Mouse (Mus musculus) left cerebral cortex, postnatal 10 days (tissue): ENCODE results near the gene Ndrg3. TPM values are rescaled to one million over a fixed set of nuclear protein-coding genes. Genes with fewer than 3 reads are reported as not detected.
"Not testable (repeated sequence)": the region's sequence is repeated elsewhere in the genome, so short reads cannot be mapped to it uniquely, and the experiment has no call there.

ENCODE experiments used
- DNase-seq, 2 experiments: peaks; one replicate each; pipeline ENCODE4 v3.0.0; 2021 to 2022; ENCODE audit warnings: low spot score in 2 of 2, mixed read lengths in 1 of 2; ENCODE audit errors: extremely low spot score in 1 of 2
- intact Hi-C: fragments of 180-260 bp; cut with DNase I; formaldehyde crosslinking; loops from one replicate; pipeline ENCODE4 v1.15.1; 2025
- total RNA-seq, 2 experiments: library from RNA; stranded (reverse); gene quantifications; 2 replicates each; pipeline ENCODE4 v1.2.3; 2021

Ndrg3 gene
- total RNA-seq, 2 experiments from 2014 or later: 581 to 586 TPM

GRCm38 (mm10) chr2:156919191-156919590 is 72.7 kb downstream of the Ndrg3 start:
- DNase-seq, intact Hi-C loops: not testable (repeated sequence)

GRCm38 (mm10) chr2:156918562-156918961 is 73.3 kb downstream of the Ndrg3 start:
- no peak for DNase-seq
- intact Hi-C loops: no loop called here

GRCm38 (mm10) chr2:156916419-156917125 is 75.3 kb downstream of the Ndrg3 start:
- intact Hi-C loops: no loop called here
- DNase-seq: no peak

- intact Hi-C loops: loop anchor here (2.0 kb wide), 1 partner anchor 31 kb away; no protein-coding TSS in a partner anchor
- no peak for DNase-seq
Observed at GRCm38 (mm10) chr2:156915559-156915958, 76.3 kb downstream of the Ndrg3 start.

DNA sequence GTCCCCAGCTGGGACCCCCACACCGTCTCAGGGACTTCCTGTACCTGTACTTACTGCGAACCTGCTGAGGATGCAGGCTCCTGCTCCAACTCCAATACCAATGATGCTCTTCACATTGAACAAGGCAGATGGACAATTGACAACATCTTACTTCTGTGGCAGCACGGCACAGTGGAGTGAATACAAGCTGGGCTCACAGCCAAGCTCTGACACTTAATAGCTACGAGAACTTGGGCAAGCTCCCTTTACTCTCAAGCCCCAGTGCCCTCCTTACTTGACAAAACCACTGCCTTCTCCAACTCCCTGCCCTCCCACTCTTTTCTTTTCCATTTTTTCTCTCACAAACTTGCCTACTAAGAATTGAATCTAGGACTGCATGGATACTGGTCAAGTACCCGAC is 78.7 kb downstream of the Ndrg3 start:
- intact Hi-C loops: no loop called here
- DNase-seq: no peak

DNA sequence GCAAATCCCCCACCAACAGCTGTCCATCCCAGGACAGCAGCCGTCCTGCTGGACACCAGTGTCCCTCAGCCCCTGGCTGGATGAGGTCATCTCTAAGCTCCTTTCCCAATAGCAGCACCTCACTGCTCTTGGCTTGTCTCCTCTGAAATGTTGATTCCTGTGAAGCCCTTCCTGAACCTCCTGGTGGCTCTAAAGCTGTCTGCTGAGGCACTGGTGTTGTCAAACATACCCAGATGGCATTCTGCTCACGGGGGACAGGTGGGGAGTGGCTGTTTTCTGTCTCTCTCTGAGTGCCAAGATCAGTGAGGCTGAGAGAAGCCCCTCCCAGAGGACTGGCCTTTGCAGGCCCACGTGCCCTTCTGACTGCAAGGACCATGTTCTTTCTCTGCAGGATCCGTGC is 85.9 kb downstream of the Ndrg3 start:
- DNase-seq, intact Hi-C loops: not testable (repeated sequence)

DNA sequence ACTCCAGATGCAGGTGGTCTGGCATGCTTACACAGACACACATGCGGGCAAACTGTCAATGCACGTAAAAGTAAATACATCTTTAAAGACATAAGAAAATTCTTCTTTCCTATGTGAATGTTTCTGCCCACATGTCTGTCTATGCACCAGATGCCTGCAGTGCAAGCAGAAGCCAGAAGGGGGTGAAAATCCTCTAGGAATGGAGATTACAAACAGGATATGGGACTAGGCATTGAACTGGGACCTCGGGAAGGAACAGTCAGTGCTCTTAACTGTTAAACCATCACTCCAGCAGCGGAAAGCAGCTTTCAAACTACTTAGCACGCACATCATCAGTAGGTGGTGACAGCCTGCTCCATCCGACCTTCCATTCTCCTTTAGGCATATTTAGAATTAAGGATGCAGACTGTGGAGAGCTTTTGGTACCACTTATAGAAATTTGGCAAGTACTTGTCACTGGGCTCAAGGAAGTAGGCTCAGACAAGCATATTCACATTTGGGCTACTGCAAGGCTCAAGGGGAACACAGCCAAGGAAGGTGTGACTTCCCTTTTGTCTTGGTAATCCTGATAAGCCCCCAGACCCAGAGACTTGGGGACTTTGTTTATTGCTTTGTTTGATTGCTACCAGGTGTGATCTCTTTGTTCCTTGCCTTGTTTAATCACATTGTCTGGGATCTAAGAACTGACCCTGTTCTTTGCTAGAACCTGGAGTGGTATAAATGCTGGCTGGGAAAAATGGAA is 86.7 kb downstream of the Ndrg3 start:
- intact Hi-C loops: loop anchor here (5.0 kb wide), 1 partner anchor 92 kb away; no protein-coding TSS in a partner anchor
- peak; percentile 76 to 79 for DNase-seq

- intact Hi-C loops: loop anchor here (5.0 kb wide), 1 partner anchor 94 kb away; no protein-coding TSS in a partner anchor
- DNase-seq: no peak
Observed at GRCm38 (mm10) chr2:156903367-156903766, 88.5 kb downstream of the Ndrg3 start.

DNA sequence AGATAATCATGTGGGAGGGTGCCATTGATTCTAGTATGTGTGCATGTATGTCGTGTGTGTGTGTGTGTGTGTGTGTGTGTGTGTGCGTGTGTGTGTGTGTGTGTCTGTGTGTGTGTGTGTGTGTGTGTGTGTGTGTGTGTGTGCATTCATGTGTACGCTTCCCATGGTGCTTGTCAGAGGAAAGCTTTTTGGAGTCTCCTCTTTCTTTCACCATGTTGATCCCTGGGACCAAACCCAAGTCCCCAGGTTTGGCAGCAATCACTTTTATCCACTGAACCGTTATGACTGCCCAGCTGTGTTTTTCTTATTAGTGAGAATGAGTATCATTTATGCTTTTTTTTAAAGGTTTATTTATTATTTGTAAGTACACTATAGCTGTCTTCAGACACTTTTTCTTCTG is 89.4 kb downstream of the Ndrg3 start:
- intact Hi-C loops: loop anchor here (5.0 kb wide), 1 partner anchor 95 kb away; no protein-coding TSS in a partner anchor
- DNase-seq: not testable (repeated sequence)

DNA sequence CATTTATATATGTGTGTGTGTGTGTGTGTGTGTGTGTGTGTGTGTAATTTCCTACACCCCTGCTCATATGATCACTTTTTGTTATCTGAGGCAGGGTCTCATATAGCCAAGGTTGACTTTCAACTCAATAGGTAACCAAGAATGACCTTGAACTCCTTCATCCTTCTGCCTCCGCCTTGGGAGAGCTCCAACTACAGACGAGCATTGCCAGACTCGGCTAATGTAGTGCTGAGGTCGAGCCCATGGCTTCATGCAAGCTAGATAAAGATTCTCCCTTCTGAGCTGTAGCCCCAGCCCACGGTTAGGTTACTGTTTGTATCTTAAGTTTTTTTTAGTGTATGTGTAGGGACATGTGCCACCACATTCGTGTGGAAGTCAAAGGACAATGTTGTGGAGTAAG is 90.0 kb downstream of the Ndrg3 start:
- intact Hi-C loops: loop anchor here (5.0 kb wide), 1 partner anchor 95 kb away; no protein-coding TSS in a partner anchor

GRCm38 (mm10) chr2:156901344-156901743 is 90.5 kb downstream of the Ndrg3 start:
- intact Hi-C loops: loop anchor here (5.0 kb wide), 1 partner anchor 96 kb away; no protein-coding TSS in a partner anchor
- no peak for DNase-seq

More for the DNA sequence above, 90.0 kb downstream of the Ndrg3 start:
- DNase-seq: no peak

DNA sequence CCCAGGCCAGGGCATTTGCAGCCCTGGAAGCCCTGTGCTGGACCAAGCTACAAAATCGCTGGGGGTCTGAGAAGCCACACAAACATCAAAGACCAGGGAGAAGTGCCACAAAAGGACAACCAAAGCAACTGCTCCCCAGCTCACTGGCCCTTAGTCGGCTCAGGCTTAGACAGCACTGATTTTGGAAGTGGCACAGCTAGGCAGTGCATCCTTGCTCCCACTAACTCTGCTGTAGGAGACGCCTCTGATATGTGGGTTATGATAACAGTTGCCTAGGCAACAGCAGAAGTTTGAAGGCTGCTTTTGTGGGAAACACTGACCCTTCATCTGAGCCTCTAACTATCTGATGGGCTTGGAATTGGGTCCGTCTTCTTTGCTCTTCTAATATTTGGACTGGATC is 92.7 kb downstream of the Ndrg3 start:
- intact Hi-C loops: no loop called here
- DNase-seq: no peak

DNA sequence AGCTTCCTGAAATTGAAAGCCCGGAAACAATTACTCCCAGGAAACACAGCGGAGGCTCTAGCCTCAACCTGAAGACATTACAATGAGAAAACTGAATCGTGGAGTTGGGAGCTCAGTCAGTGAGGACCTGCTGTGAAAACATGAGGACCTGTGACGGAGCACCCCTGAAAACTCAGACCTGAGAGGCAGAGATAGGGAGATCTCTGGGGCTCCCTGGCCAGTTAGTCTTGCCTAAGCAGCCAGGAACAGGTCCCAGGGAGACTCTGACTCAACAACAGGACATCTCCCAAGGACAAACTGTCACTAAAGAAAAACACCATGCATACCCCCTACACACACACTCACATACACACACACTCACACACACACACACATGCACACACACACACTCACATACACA is 93.5 kb downstream of the Ndrg3 start:
- intact Hi-C loops: no loop called here

DNA sequence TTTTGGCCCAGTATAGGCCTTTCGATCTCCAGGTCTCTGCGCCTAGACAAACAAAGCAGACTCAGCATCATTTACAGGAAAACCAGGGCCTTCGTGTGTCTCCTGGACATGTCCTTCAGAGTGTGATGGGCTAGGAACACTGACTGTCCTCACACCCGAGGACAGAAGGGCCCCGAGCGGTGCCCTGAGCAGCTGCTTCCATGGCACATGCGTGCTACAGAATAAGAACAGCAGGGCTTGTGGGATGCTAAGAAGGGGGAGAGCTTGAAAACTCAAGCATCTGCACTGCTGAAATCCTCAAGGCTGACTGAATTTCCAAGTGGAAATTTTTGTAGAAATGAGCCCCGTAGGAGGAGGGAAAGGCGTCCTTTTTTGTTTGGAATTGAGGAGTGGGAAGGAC is 94.8 kb downstream of the Ndrg3 start:
- intact Hi-C loops: no loop called here
- DNase-seq: no peak

More for the DNA sequence above, 93.5 kb downstream of the Ndrg3 start:
- DNase-seq: no peak

DNA sequence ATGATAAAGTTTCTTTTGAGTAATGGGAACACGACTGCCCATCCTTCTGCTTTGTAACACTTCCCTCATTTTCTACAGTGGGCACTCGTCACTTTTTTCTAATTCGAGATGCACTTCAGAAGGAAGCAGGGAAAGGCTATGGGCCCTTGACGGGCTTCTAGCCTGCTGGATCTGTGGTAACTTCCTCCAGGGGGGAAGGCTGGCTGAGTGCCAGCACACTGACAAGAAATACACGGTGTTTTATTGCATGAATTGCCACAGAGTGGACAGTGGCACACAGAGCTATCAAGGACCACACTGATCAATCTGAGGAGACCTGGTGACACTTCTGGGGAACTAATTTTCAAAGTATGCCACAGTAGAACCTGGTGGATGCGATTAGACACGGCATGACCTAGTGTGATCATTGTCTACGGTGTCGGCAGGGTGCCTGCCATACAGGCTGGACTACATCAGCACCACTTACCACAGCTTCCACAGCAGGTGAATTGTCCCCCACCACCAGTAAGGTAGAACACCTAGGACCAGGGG is 95.4 kb downstream of the Ndrg3 start:
- intact Hi-C loops: no loop called here
- DNase-seq: no peak

- intact Hi-C loops: no loop called here
- no peak for DNase-seq
Observed at GRCm38 (mm10) chr2:156894496-156895265, 97.2 kb downstream of the Ndrg3 start.

DNA sequence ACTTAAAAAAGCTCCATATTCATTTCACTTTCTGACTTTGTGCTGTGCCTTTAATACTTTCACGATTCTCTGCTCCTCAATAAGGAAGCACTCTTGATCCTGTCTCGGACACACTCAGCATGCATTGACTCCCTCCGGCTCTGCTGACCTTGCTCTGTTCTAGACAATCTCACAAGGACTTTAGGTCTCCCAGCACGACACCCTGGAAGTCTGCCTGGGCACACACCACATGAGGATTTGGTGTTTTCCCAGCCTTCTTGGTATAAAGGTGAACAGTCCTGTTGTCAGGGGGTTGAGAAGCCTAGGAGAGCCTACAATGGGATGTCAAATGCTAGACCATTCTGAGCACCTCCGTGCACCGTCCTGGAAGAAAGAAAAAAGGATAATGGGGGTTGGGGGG is 99.0 kb downstream of the Ndrg3 start:
- DNase-seq: no peak
- intact Hi-C loops: no loop called here

DNA sequence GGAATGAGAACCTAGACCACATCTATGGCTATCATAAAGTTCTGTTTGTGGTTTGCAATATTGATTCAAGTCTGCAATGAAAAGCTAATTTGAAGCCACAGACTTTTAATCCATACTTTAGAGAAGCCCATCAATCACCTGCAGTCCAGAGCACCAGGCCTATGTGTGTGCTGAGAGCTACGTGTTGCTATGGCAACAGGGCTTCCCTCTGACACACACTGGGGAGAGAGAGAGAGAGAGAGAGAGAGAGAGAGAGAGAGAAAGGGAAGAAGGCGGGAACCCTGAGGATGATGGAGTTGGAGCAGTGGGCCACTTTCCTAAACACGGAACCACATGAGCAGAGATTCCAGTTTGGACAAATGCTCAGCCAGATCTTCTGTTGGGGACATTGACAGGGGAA is 99.6 kb downstream of the Ndrg3 start:
- intact Hi-C loops: no loop called here
- no peak for DNase-seq

DNA sequence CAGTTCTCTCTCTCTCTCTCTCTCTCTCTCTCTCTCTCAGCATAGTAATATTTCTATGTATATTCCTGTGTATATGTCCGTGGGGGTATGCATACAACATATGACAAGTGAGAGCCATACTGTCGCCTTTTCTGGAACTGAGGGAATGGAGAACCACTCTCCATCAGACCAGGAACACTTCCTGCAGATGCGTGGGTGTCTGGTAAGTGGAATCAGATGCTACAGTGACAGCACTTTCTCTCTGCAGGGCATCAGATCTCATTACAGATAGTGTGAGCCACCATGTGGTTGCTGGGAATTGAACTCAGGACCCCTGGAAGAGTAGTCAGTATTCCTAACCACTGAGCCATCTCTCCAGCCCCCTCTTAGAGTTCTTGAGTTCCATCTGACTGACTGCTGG is 103.4 kb downstream of the Ndrg3 start:
- intact Hi-C loops: no loop called here
- DNase-seq: no peak
